Mouse (Mus musculus) midbrain, embryonic 10.5 days (tissue): ENCODE results near the gene Pon3. TPM values are rescaled to one million over a fixed set of nuclear protein-coding genes. Genes with fewer than 3 reads are reported as not detected.

Experiments used
- polyA plus RNA-seq: library from polyadenylated mRNA; unstranded; fragments of >200 nt; fragmentation: Nextera tagmentation; extraction: Ambion mirVana; gene quantifications from 2 replicates; pipeline ENCODE4 v1.2.1, GENCODE M21; 2016

Pon3 gene
- polyA plus RNA-seq, 1 experiment from 2014 or later: 5.6 TPM

Other genes starting within 250 kb of the Pon3 start
- not detected in 2 replicates for gene Pon1, start 62.3 kb downstream of the Pon3 start, polyA plus RNA-seq
- gene Pon2, start 42.2 kb upstream of the Pon3 start, polyA plus RNA-seq: 30.5 and 31.1 TPM in 2 replicates
- gene Asb4, start 127.1 kb upstream of the Pon3 start, polyA plus RNA-seq: 25.3 and 25.7 TPM in 2 replicates
- 0.23 and 0.83 TPM in 2 replicates for gene Pdk4, start 240.0 kb upstream of the Pon3 start, polyA plus RNA-seq